Mouse (Mus musculus) hematopoietic stem cell, adult 5-6 weeks (primary cell): ENCODE data around the gene Pten. TPM values are rescaled to one million over a fixed set of nuclear protein-coding genes. Genes with fewer than 3 reads are reported as not detected.

Experiments
- ATAC-seq, 2 experiments: fragments of 125-278 bp in 1 of 2; replicated peaks in 1 of 2; 2 replicates each; pipeline ENCODE4 v1.8.0; 2016 to 2017; ENCODE audit warnings: inconsistent platforms in 2 of 2, mild to moderate bottlenecking in 2 of 2, moderate number of reproducible peaks in 2 of 2, low read depth in 1 of 2, moderate TSS enrichment in 1 of 2; ENCODE audit not compliant: low FRiP score in 2 of 2, poor library complexity in 2 of 2, severe bottlenecking in 2 of 2, insufficient read depth in 1 of 2, low TSS enrichment in 1 of 2
- total RNA-seq: library from RNA; stranded (forward); fragments of 172-1452, 232-1000 nt; gene quantifications from 2 replicates; pipeline ENCODE4 v1.2.3, GENCODE M21; 2017

Gene Pten
- 176 and 189 TPM in 2 replicates for total RNA-seq

DNA sequence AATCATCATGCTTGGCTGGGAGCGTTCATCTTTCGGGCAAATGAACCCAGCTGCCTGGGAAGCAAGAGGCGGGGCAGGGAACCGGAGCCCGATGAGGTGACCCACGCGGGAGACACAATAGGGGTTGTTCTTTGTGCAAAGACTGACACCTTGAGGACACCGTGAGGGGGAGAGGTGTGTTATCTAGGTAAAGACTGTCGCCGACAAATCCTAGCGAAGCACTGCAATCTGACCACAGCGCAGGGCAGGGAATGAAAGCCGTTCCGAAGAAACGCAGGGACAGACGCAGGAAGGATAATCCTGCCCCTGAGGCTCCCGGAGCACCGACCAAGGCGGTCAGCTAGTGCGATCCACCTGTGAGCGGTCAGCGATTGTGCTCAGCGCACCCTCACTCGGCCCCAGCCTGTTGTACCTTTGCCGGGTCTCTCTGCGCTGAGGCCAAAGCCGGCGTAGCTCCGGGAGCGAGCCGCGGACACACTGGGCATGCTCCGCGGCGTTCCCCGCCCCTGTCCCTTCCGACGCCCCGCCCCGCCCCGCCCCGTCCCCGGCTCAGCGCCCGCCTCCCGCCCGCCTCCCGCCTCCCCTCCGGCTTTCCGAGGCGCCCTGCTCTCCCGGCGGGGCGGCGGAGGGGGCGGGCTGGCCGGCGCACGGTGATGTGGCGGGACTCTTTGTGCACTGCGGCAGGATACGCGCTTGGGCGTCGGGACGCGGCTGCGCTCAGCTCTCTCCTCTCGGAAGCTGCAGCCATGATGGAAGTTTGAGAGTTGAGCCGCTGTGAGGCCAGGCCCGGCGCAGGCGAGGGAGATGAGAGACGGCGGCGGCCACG lies at the start of gene Pten:
Gene Pten, plus strand, starts transcription at position 598 of the 826 bp plus-strand sequence.
- ATAC-seq: peak; percentile 38 to 56

DNA sequence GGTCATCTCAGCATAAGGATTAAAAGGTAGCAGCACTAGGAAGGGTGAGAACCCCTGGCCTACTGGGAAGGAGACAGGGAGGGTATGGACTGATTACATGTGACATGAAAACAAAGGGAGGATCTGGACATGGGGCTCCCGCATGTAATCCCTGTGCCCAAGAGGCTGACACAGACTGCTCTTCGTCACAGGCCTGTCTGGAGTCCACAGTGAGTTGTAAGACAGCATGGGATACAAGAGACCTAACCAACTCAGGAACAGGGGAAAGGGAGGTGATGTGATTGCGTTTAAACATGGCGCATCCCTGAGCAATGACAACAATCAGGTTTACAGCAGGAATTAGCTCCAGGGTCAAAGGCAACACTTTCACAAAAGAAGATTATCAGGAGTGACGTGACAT lies 48.3 kb upstream of the Pten start:
- ATAC-seq: no peak

DNA sequence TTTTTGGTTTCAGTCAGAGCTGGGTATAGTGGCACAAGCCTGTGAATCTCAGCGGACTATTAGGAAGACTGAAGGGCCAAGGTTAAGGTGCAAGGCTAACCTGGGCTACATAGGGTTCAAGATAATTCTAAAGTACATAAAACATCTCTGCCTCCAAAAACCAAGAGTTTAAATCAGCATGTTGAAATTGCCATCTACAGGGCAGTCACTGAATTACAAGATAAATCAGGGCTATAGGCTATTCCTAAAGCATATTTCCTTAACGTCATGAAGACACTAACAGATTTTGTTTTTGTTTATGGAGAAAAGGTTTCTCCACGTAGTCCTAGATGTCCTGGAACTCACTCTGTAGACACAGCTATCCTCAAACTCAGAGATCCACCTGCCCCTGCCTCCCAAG lies 47.0 kb upstream of the Pten start:
- ATAC-seq: no peak

DNA sequence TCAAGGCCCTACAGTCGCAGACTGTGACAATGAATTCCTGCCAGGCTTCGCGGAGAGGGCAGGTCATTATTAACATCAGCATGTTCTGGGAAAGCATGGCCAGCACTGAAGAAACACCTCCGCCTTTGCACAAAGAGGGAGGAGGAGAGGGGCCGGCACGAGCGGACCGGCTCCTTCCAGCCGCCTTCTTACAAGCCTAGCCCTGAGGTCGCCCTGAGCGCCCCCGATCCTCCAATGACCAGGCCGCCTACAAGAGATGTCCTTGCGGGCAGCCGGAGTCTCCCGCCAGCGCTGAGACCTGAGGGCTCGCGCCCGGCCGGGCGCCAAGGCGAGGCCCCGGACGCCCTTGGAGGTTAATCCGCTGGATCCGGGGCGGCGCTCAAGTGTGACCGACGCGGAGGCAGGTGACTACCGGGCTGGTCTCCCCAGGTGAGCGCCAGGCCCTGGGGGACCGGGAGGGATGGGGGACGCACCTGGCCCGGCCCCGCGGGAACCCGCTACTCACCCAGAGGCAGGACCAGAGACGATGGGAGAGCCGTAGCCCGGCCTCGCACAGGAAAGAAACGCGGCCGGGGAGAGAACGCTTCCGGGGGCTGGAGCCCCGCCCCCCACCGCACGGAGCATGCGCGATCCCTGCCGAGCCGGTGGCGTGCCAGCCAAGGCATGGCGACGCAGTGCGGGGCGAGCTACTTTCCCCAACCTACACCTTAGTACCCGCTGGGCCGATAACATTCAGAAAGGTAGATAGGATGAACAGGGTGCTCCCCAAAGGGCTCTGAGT lies 45.3 kb upstream of the Pten start:
- ATAC-seq: peak; percentile 83 to 85

DNA sequence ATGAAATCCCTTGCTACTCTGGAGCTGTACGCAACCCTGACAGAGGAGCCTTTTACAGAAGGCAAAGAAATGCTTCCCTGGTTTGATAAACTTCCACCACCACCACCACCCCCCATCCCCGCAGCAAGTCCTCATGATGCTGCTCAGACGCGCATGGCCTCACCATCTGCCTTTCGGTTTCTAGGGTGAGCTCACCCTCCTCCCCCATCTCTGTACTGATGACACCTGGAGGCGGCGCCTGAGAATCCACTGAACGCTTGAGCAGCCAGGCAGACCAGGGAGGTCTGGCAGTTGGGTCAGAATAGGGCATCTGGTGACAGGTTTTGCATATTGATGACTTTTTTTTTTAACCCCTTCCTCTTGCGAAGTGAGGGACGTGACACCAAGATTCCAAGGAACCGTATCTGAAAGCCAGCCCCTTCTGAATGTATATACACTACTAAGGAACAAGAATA lies 44.7 kb upstream of the Pten start:
- peak; percentile 94 to 96 for ATAC-seq

DNA sequence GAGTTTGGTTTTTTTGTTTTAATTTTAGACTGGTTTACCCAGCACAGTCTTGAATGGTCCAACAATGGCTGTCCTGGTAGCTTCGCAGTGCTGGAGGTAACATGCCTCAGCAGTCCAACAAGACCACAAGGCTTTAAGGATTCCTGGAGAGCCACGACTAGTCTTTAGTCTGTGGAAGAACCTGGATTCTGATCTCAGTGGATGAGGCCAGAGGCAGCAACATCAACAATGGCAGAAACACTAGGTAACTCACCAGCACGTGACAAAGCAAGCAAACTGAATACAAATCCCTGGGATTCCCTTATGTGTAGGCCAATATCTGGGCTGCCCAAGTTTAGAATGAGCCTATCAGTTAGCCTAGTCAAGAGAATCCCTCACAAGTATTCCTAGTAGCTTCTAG lies 43.8 kb upstream of the Pten start:
- ATAC-seq: no peak

DNA sequence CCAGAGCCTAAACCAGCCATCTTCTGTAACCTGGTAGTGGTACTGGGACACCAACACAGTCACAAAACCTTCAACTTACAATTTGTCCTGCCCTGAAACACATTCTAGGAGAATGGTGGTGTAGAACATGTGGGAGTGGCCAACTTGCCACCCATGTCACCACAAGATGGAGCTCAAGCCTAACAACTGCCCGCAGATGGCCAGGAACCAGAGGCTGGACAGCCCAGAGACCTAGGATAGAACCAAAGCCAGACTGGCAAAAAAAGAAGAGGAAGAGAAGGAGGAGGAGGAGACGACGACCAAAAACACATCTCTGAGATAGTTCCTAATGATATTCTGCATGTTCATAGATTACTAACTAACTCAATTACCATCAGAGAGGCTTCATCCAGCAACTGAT lies 42.1 kb upstream of the Pten start:
- ATAC-seq: peak; percentile 52 to 55; a peak in 1 of 4 replicates

DNA sequence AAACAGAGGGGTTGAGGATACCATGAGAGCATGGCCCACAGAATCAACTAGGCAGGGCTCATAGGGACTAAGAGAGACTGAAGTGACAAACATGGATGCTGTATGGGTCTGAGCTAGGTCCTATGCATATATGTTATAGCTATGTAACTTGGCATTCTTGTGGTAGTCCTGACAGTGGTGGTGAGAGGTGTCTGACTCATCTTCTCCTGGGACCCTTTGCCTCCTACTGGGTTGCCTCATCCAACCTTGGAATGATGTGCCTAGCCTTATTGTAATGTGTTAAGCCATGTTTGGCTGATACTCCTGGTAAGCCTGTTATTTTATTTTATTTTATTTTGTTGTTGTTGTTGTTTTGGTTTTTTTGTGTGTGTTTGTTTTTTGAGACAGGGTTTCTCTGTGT lies 41.6 kb upstream of the Pten start:
- ATAC-seq: no peak

DNA sequence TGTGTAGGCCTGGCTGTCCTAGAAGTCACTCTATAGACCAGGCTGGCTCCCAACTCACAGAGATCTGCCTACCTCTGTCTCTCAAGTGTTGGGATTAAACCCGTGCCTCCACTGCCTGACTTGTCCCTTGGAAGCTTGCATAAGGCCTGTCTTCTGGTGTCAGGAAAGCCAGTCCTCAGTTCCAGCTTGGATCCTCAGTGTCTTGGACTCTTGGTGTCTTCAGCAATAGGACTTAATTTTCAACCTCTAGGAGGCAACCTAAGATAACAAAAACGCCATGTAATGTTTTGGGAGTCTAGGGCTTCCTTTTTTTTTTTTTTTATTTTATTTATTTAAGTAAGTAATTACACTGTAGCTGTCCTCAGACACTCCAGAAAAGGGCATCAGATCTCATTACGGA lies 39.7 kb upstream of the Pten start:
- no peak for ATAC-seq

DNA sequence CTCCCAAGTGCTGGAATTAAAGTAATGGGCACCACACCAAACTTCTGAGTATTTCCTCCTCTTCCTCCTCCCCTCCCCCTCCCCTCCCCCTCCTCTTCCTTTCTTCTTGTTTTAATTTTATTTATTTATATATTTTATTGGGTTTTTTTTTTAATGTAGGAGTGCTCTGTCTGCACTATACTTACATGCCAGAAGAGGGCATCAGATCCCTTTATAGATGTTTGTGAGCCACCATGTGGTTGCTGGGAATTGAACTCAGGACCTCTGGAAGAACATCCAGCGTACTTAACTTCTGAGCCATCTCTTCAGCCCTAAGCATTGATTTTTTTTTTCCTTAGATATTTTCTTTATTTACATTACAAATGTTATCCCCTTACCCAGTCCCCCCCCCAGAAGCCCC lies 37.0 kb upstream of the Pten start:
- ATAC-seq: no peak

DNA sequence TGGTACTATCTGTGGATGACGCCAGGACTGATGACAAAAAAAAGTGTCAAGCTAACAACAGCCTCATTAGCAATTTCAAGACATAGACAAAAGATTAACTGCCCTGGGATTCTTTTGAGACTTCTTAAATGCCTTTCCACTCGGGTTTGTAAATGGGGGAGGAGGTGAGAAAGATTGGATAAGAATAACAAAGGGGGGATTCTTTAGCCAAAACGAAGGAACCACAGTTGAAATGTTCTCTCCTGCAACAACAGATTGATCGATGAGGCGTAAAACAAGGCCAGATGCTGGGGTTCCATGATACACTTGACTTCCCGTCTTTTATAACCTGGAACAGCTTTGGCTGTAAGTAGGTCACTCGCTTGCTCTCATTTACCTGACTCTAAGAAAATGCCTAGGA lies 33.5 kb upstream of the Pten start:
- no peak for ATAC-seq

DNA sequence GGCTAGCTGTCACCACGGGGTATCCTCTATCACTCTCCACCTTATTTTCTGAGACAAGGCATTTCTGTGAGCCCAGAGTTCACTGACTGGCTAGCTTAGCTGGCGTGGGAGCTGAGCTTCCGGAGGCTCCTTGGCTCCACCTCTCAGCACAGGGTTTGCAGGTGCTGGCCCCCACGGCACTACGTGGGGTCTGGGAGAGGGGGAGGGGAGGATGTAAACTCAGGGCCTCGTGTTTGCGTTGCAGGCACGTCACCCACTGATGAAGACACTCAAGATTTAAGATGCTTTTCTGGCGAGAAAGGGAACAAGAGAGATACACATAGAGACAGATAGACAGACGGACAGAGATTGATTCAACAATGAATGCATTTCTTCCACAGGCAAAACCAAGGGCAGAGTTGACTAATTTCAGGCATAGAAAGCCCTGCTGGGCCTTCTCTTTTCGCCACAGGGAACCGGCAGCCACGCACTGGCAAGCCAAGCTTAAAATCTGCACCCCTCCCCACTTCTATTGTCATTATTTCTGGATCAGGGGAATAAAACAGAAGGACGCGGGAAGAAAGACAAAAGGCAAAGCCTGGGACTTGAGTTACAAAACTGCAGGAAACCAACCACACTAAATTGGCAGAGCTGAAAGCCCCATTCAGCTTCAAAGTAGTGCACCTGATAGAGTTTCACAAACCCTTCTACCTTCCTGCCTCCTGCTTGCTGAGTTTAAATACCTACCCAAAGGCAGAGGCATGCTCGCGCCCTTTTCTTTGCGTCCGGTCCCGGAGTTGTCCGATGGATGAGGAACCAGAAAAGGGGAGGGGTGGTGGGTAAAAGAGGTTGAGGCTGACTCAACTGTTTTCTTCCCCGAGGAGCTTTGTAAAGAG lies 30.6 kb upstream of the Pten start:
- ATAC-seq: peak in 1 of 2 experiments; percentile 22; a peak in 1 of 4 replicates

DNA sequence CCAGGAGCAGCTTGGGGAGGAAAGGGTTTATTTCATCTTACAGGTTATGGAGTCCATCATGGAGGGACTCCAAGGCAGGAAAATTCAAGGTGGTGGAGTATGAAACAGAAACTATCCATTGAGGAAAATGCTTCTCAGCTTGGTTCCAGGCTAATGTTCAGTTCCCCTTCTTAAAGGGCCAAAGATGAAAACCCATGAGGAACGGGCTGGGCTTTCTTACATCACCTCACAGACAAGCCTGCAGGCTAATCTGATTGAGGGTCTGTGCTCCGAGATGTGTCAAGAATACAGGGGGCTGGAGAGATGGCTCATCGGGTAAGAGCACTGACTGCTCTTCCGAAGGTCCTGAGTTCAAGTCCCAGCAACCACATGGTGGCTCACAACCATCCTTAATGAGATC lies 27.5 kb upstream of the Pten start:
- ATAC-seq: no peak

DNA sequence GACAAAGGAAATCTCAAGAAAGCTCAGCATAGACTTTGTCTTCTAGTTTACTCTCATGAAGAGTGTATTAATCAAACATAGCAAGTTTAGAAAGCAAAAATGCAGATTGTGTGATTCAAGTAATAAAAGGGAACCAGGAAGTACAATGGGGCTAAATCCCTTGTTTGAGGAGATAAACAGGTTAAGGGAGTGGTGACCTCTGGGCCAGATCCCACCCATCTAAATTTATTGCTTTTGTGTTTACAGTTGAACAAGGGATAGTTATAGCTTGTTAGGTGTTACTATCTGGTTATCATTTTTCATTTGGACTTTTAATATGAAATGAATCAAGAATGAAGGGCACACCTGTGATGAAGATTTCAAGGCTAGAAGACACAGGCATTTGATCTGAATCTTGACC lies 24.4 kb upstream of the Pten start:
- no peak for ATAC-seq

DNA sequence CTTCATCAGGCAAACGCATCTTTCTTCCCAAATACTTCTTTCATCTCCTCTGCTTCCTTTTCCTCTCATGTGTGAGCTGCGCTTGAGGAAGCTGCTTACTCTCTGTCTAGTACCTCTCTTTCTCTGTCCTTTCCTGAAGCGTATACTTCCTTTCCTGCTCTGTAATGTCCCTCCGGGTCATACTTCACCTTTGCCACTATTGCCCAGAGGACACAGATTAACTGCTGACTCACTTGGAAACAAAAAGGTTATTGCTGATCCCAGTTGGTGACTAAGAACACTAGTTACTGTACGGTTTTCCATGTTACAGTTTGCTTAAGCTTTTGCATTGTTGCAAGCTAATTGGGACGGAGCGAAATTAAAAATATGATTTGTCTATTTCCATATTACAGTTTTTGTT lies 19.5 kb upstream of the Pten start:
- no peak for ATAC-seq

DNA sequence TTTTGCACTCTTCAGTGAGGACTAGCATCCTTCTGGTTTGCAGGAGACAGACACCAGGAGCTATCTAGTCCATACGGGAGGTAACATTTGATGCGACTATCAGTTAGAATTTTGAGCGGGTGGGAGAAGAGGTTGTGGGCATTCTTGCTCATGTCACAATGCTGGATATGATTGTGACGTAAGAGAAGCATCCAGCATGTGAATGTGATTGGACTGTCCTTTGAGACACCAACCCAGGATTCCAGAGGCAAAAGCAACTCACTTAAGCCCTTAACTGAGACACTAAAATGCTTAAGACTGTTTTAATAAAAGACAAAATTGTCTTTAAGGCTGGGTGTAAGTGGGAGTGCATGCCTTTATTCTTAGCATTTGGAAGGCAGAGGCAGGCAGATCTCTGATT lies 17.6 kb upstream of the Pten start, which contains the start of gene Atad1:
Gene Atad1, minus strand, starts transcription at position 101 of the 400 bp plus-strand sequence.
- ATAC-seq: no peak

DNA sequence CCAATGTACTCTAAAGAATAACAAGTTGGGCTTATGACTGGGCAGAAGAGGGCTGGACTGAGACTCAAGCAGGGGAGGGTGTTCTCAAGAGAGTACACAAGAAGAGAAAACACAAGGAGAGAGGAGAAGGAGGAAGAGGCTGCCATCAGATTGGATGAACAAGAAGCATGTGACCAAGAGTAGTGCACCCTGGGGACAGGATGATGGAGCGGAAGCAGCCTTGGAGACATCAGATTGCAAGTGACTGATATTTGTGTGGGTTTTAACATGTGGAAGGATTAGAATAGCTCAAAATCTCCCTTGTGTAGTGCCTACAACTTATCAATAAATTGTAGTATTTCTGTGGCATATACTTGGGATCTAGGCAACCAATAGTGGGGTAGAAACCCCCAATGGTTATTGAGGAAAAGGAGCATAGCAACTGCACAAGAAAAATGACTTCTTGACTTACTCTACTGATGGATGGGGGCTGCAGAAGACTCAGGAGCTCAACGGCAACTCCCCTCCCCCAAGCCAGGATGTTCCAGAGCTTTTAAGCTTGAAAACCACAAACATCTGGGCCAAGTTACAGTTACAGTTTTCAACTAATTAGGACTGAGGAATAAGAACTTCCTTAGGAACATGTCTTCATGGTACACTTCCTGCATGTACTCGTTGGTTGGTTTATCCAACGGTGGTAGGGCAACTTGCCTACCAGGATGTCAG lies 16.5 kb upstream of the Pten start:
- ATAC-seq: no peak
